Mouse (Mus musculus) MEL (cell line): ENCODE results near the gene Nefh. TPM values are rescaled to one million over a fixed set of nuclear protein-coding genes. Genes with fewer than 3 reads are reported as not detected.

ENCODE experiments used
- DNase-seq: peaks from one replicate; pipeline ENCODE4 v3.0.0; 2011; ENCODE audit warnings: low read depth, low spot score
- H3K27ac ChIP-seq: 2 replicates; pipeline ENCODE4 v1.5.1; 2012; ENCODE audit warnings: low read depth, mild to moderate bottlenecking, control low read depth, low read length, moderate library complexity; ENCODE audit not compliant: control insufficient read depth
- H3K27me3 ChIP-seq, 2 experiments: fragments of 150-350 bp in 1 of 2; sonication (generic) in 1 of 2; 2 replicates each; pipeline ENCODE4 v1.6.1; 2012; ENCODE audit warnings: low read length in 2 of 2, mild to moderate bottlenecking in 2 of 2, improper control_type of control experiment in 1 of 2, moderate library complexity in 1 of 2; ENCODE audit not compliant: insufficient read depth in 2 of 2, control insufficient read depth in 1 of 2
- H3K36me3 ChIP-seq, 2 experiments: 2 replicates each; pipeline ENCODE4 v1.6.1; 2012 to 2014; ENCODE audit warnings: low read length in 2 of 2, improper control_type of control experiment in 1 of 2, inconsistent platforms in 1 of 2, mild to moderate bottlenecking in 1 of 2; ENCODE audit not compliant: insufficient read depth in 2 of 2, control insufficient read depth in 1 of 2
- H3K4me1 ChIP-seq, 2 experiments: fragments of 150-350 bp in 1 of 2; sonication (generic) in 1 of 2; 2 replicates each; pipeline ENCODE4 v1.6.1; 2012; ENCODE audit warnings: low read length in 2 of 2, improper control_type of control experiment in 1 of 2, mild to moderate bottlenecking in 1 of 2; ENCODE audit not compliant: insufficient read depth in 2 of 2, control insufficient read depth in 1 of 2
- H3K4me3 ChIP-seq, 2 experiments: fragments of 150-350 bp in 1 of 2; sonication (generic) in 1 of 2; 2 replicates each; pipeline ENCODE4 v1.5.1; 2012; ENCODE audit warnings: low read depth in 2 of 2, low read length in 2 of 2, mild to moderate bottlenecking in 2 of 2, moderate library complexity in 2 of 2, control low read depth in 1 of 2, improper control_type of control experiment in 1 of 2; ENCODE audit not compliant: control insufficient read depth in 1 of 2, insufficient read depth in 1 of 2
- H3K79me2 ChIP-seq: 2 replicates; pipeline ENCODE4 v1.6.1; 2012; ENCODE audit warnings: mild to moderate bottlenecking, low read length, moderate library complexity; ENCODE audit not compliant: control insufficient read depth, poor library complexity, insufficient read depth
- H3K9ac ChIP-seq: 2 replicates; pipeline ENCODE4 v1.6.1; 2012; ENCODE audit warnings: low read depth, mild to moderate bottlenecking, control low read depth, low read length, moderate library complexity; ENCODE audit not compliant: control insufficient read depth, poor library complexity, severe bottlenecking
- H3K9me3 ChIP-seq: fragments of 150-350 bp; sonication (generic); replicated peaks from 2 replicates; pipeline ENCODE4 v1.6.1; 2012; ENCODE audit warnings: mild to moderate bottlenecking, low read length, improper control_type of control experiment, moderate library complexity; ENCODE audit not compliant: insufficient read depth
- BHLHE40 ChIP-seq: IDR thresholded peaks from 2 replicates; pipeline ENCODE4 v1.6.1; 2012; ENCODE audit warnings: low read depth, mild to moderate bottlenecking, inconsistent platforms, low read length, improper control_type of control experiment, borderline replicate concordance
- CHD1 ChIP-seq: IDR thresholded peaks from 2 replicates; pipeline ENCODE4 v1.6.1; 2012; ENCODE audit warnings: low read depth, mild to moderate bottlenecking, inconsistent platforms, low read length, improper control_type of control experiment
- ELF1 ChIP-seq: IDR thresholded peaks from 2 replicates; pipeline ENCODE4 v1.6.1; 2014; ENCODE audit warnings: low read depth, mild to moderate bottlenecking, inconsistent platforms, low read length, improper control_type of control experiment, moderate library complexity
- GABPA ChIP-seq: IDR thresholded peaks from 2 replicates; pipeline ENCODE4 v1.6.1; 2012; ENCODE audit warnings: low read depth, mild to moderate bottlenecking, inconsistent platforms, low read length, improper control_type of control experiment, moderate library complexity
- GATA1 ChIP-seq: IDR thresholded peaks from 2 replicates; pipeline ENCODE4 v1.6.1; 2011; ENCODE audit warnings: low read depth, low read length, improper control_type of control experiment
- JUND ChIP-seq: IDR thresholded peaks from 2 replicates; pipeline ENCODE4 v1.6.1; 2011; ENCODE audit warnings: low read depth, mild to moderate bottlenecking, improper control_type of control experiment, low read length
- KAT2A ChIP-seq: conservative IDR thresholded peaks from 2 replicates; pipeline ENCODE4 v1.6.1; 2012; ENCODE audit warnings: low read depth, low read length, improper control_type of control experiment, inconsistent platforms
- MAFK ChIP-seq: IDR thresholded peaks from 2 replicates; pipeline ENCODE4 v1.6.1; 2011; ENCODE audit warnings: low read depth, mild to moderate bottlenecking, low read length, improper control_type of control experiment, borderline replicate concordance
- MEF2A ChIP-seq: IDR thresholded peaks from 2 replicates; pipeline ENCODE4 v1.6.1; 2014; ENCODE audit warnings: low read depth, mild to moderate bottlenecking, inconsistent platforms, low read length, improper control_type of control experiment; ENCODE audit not compliant: poor library complexity, insufficient replicate concordance, severe bottlenecking; ENCODE audit errors: extremely low read depth
- NRF1 ChIP-seq: IDR thresholded peaks from 2 replicates; pipeline ENCODE4 v1.6.1; 2014; ENCODE audit warnings: low read depth, mild to moderate bottlenecking, inconsistent platforms, low read length, improper control_type of control experiment, moderate library complexity; ENCODE audit not compliant: poor library complexity, insufficient read depth, severe bottlenecking
- POLR2A ChIP-seq, 2 experiments: IDR thresholded peaks; 2 replicates each; pipeline ENCODE4 v1.6.1; 2011 to 2012; ENCODE audit warnings: low read length in 2 of 2, mild to moderate bottlenecking in 2 of 2, control low read depth in 1 of 2, improper control_type of control experiment in 1 of 2, low read depth in 1 of 2, moderate library complexity in 1 of 2; ENCODE audit not compliant: control insufficient read depth in 1 of 2, insufficient read depth in 1 of 2, poor library complexity in 1 of 2
- SIN3A ChIP-seq: IDR thresholded peaks from 2 replicates; pipeline ENCODE4 v1.6.1; 2012; ENCODE audit warnings: low read length, improper control_type of control experiment, inconsistent platforms
- TAL1 ChIP-seq: IDR thresholded peaks from 2 replicates; pipeline ENCODE4 v1.6.1; 2012; ENCODE audit warnings: mild to moderate bottlenecking, inconsistent platforms, low read length, moderate library complexity, mixed read lengths
- TBP ChIP-seq: IDR thresholded peaks from 2 replicates; pipeline ENCODE4 v1.8.0; 2011; ENCODE audit warnings: low read depth, low read length, improper control_type of control experiment
- TCF12 ChIP-seq: IDR thresholded peaks from 2 replicates; pipeline ENCODE4 v1.6.1; 2014; ENCODE audit warnings: low read depth, mild to moderate bottlenecking, inconsistent platforms, low read length, improper control_type of control experiment, moderate library complexity
- USF1 ChIP-seq: IDR thresholded peaks from 2 replicates; pipeline ENCODE4 v1.6.1; 2014; ENCODE audit warnings: low read depth, mild to moderate bottlenecking, inconsistent platforms, low read length, improper control_type of control experiment, moderate library complexity
- USF2 ChIP-seq, 2 experiments: IDR thresholded peaks; 2 replicates each; pipeline ENCODE4 v1.6.1; 2011 to 2012; ENCODE audit warnings: improper control_type of control experiment in 2 of 2, low read length in 2 of 2, borderline replicate concordance in 1 of 2, inconsistent platforms in 1 of 2, low read depth in 1 of 2, mild to moderate bottlenecking in 1 of 2; ENCODE audit not compliant: insufficient read depth in 1 of 2
- ZC3H11A ChIP-seq: IDR thresholded peaks from 2 replicates; pipeline ENCODE4 v1.6.1; 2012; ENCODE audit warnings: low read depth, mild to moderate bottlenecking, inconsistent platforms, low read length, improper control_type of control experiment
- ZMIZ1 ChIP-seq: IDR thresholded peaks from 2 replicates; pipeline ENCODE4 v1.6.1; 2012; ENCODE audit warnings: low read depth, mild to moderate bottlenecking, inconsistent platforms, low read length, improper control_type of control experiment, moderate library complexity
- polyA plus RNA-seq, 2 experiments: library from polyadenylated mRNA; stranded (reverse) in 1 of 2; unstranded in 1 of 2; fragments of >175 nt in 1 of 2; fragments of >200 nt in 1 of 2; gene quantifications; 2 replicates each; pipeline versions ENCODE4 v1.2.1 to v1.2.4; 2012; ENCODE audit warnings: low replicate concordance in 2 of 2, low read depth in 1 of 2; ENCODE audit not compliant: insufficient read length in 2 of 2, insufficient read depth in 1 of 2, missing spikeins in 1 of 2
- total RNA-seq: library from RNA; depleted of rRNA; stranded (reverse); fragments of 300-350 nt; gene quantifications from 2 replicates; pipeline ENCODE4 v1.2.3, GENCODE M21; 2012

Nefh gene
- total and polyA plus RNA-seq, 3 experiments, result 0.03 TPM; not detected in 2

DNA sequence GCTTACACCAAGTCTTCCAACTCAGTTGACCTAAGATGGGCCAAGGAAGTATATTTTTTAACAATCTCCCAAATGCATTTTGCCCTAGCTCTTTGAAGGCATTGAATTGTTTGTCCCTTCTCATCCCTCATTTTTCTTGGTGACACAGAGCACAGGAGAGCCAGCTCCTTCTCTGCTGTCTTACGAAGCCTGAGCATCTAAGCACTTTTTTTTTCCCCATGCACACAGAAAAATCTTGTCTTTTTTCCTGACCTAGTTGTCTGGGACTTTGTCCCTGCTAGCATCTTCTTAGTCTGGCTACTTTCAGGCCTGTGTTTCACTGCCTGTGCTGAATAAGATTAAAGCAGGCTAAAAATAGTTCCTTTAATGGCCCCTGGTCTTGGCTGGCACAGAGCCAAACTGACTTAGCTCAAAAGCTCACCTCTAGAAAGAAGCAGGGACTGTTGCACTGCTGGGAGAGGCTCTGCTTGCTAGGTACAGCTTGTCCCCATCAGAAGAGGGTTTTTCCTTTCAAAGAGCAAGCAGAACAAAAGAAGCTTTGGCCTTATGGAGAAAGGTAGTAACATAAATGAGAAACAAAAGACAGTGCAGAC lies 16.8 kb downstream of the Nefh start:
- no peaks in the 10 kb centered on the region for H3K79me2 ChIP-seq
- no peak overlapping the region for H3K9ac ChIP-seq
- peaks cover 0 to 5% of the 10 kb centered on the region in 2 experiments; a peak in 3 of 4 replicates for H3K36me3 ChIP-seq
- H3K27me3 ChIP-seq, result no peaks in the 10 kb centered on the region
- no peak for TF ChIP-seq TAL1
- TF ChIP-seq NRF1, result no peak
- TF ChIP-seq USF2 (IDR thresholded peaks at IDR 0.05; ENCODE audit: borderline replicate concordance in 1 of 2, insufficient read depth in 1 of 2, low read depth in 1 of 2, low read length in 2 of 2), result no peak
- TF ChIP-seq TBP, result no peak
- TF ChIP-seq JUND, result no peak
- no peak for TF ChIP-seq SIN3A
- TF ChIP-seq BHLHE40, result no peak
- TF ChIP-seq MAFK, result no peak
- no peak for TF ChIP-seq GABPA
- TF ChIP-seq POLR2A (IDR thresholded peaks at IDR 0.05; ENCODE audit: control insufficient read depth in 1 of 2, insufficient read depth in 1 of 2, low read depth in 1 of 2, low read length in 2 of 2, poor library complexity in 1 of 2), result no peak
- no peak for TF ChIP-seq CHD1
- no peak for TF ChIP-seq ELF1
- no peak for TF ChIP-seq ZC3H11A
- no peak for TF ChIP-seq ZMIZ1
- no peak for TF ChIP-seq MEF2A
- no peak for TF ChIP-seq GATA1
- no peak for TF ChIP-seq KAT2A
- no peak overlapping the region for H3K4me3 ChIP-seq
- H3K27ac ChIP-seq, result no peak overlapping the region
- no peaks in the 10 kb centered on the region for H3K9me3 ChIP-seq
- DNase-seq, result peak; percentile 48
- peaks cover 0 to 8% of the 10 kb centered on the region in 2 experiments; a peak in 1 of 4 replicates for H3K4me1 ChIP-seq

GRCm38 (mm10) chr11:4927224-4927623 lies 20.6 kb downstream of the Nefh start:
- no peak for TF ChIP-seq USF1
- TF ChIP-seq TCF12, result no peak
- TF ChIP-seq, all 39 proteins: peak for 0
- H3K36me3 ChIP-seq, result peaks cover 0 to 3% of the 10 kb centered on the region in 2 experiments

More at GRCm38 (mm10) chr11:4927224-4927623, 20.6 kb downstream of the Nefh start:
- H3K4me1 ChIP-seq, result peaks cover 0 to 8% of the 10 kb centered on the region in 2 experiments; a peak in 1 of 4 replicates
- H3K79me2 ChIP-seq, result no peaks in the 10 kb centered on the region
- no peak for DNase-seq
- H3K9ac ChIP-seq, result no peak overlapping the region
- H3K9me3 ChIP-seq, result no peaks in the 10 kb centered on the region
- H3K27ac ChIP-seq, result no peak overlapping the region
- no peak overlapping the region for H3K4me3 ChIP-seq
- no peaks in the 10 kb centered on the region for H3K27me3 ChIP-seq
